Mouse (Mus musculus): ENCODE measurements around the gene Pkp3. TPM values are rescaled to one million over a fixed set of nuclear protein-coding genes. Genes with fewer than 3 reads are reported as not detected.

The Pkp3 gene
- polyA plus RNA-seq, 1 experiment from 2014 or later, result not detected

Other genes with a start within 250 kb of the Pkp3 start
- not detected in 2 replicates for gene Urah, start 243.2 kb upstream of the Pkp3 start, polyA plus RNA-seq (2015; fragmentation: Nextera tagmentation; extraction: Ambion mirVana)
- not detected in 2 replicates for gene Scgb1c1, start 232.7 kb upstream of the Pkp3 start, polyA plus RNA-seq (2015; fragmentation: Nextera tagmentation; extraction: Ambion mirVana)
- gene Odf3, start 230.4 kb upstream of the Pkp3 start, polyA plus RNA-seq (2015; fragmentation: Nextera tagmentation; extraction: Ambion mirVana), result not detected in 2 replicates
- gene Gm45785, start 221.9 kb upstream of the Pkp3 start, polyA plus RNA-seq (2015; fragmentation: Nextera tagmentation; extraction: Ambion mirVana), result not detected in 2 replicates
- 65.7 and 80.4 TPM in 2 replicates for gene Ric8a, start 221.3 kb upstream of the Pkp3 start, polyA plus RNA-seq (2015; fragmentation: Nextera tagmentation; extraction: Ambion mirVana)
- 34.6 and 38.7 TPM in 2 replicates for gene Bet1l, start 220.6 kb upstream of the Pkp3 start, polyA plus RNA-seq (2015; fragmentation: Nextera tagmentation; extraction: Ambion mirVana)
- 310 and 318 TPM in 2 replicates for gene Psmd13, start 196.2 kb upstream of the Pkp3 start, polyA plus RNA-seq (2015; fragmentation: Nextera tagmentation; extraction: Ambion mirVana)
- 29.4 and 31.0 TPM in 2 replicates for gene Sirt3, start 195.9 kb upstream of the Pkp3 start, polyA plus RNA-seq (2015; fragmentation: Nextera tagmentation; extraction: Ambion mirVana)
- not detected in 2 replicates for gene Cox8b, start 177.8 kb upstream of the Pkp3 start, polyA plus RNA-seq (2015; fragmentation: Nextera tagmentation; extraction: Ambion mirVana)
- gene Nlrp6, start 157.3 kb upstream of the Pkp3 start, polyA plus RNA-seq (2015; fragmentation: Nextera tagmentation; extraction: Ambion mirVana), result 0.22 and 0.28 TPM in 2 replicates
- 8.2 and 9.4 TPM in 2 replicates for gene Pgghg, start 136.8 kb upstream of the Pkp3 start, polyA plus RNA-seq (2015; fragmentation: Nextera tagmentation; extraction: Ambion mirVana)
- gene Ifitm5, start 127.9 kb upstream of the Pkp3 start, polyA plus RNA-seq (2015; fragmentation: Nextera tagmentation; extraction: Ambion mirVana), result 0.45 and 0.64 TPM in 2 replicates
- not detected in 2 replicates for gene Gm45717, start 122.3 kb upstream of the Pkp3 start, polyA plus RNA-seq (2015; fragmentation: Nextera tagmentation; extraction: Ambion mirVana)
- 147 and 153 TPM in 2 replicates for gene Ifitm2, start 122.2 kb upstream of the Pkp3 start, polyA plus RNA-seq (2015; fragmentation: Nextera tagmentation; extraction: Ambion mirVana)
- gene Ifitm1, start 111.0 kb upstream of the Pkp3 start, polyA plus RNA-seq (2015; fragmentation: Nextera tagmentation; extraction: Ambion mirVana), result 2.7 and 4.8 TPM in 2 replicates
- gene Ifitm3, start 67.4 kb upstream of the Pkp3 start, polyA plus RNA-seq (2015; fragmentation: Nextera tagmentation; extraction: Ambion mirVana), result 12.7 and 18.1 TPM in 2 replicates
- not detected in 2 replicates for gene Ifitm6, start 60.3 kb upstream of the Pkp3 start, polyA plus RNA-seq (2015; fragmentation: Nextera tagmentation; extraction: Ambion mirVana)
- gene Gm17387, start 49.1 kb upstream of the Pkp3 start, polyA plus RNA-seq (2015; fragmentation: Nextera tagmentation; extraction: Ambion mirVana), result not detected in 2 replicates
- gene B4galnt4, start 17.1 kb upstream of the Pkp3 start, polyA plus RNA-seq (2015; fragmentation: Nextera tagmentation; extraction: Ambion mirVana), result 33.0 and 34.7 TPM in 2 replicates
- 1.5 and 1.7 TPM in 2 replicates for gene Sigirr, start 22.4 kb downstream of the Pkp3 start, polyA plus RNA-seq (2015; fragmentation: Nextera tagmentation; extraction: Ambion mirVana)
- gene Ano9, start 39.6 kb downstream of the Pkp3 start, polyA plus RNA-seq (2015; fragmentation: Nextera tagmentation; extraction: Ambion mirVana), result 0.13 TPM in 1 of 2 replicates, not detected in the other
- gene Ptdss2, start 44.2 kb downstream of the Pkp3 start, polyA plus RNA-seq (2015; fragmentation: Nextera tagmentation; extraction: Ambion mirVana), result 61.1 and 69.5 TPM in 2 replicates
- 40.7 and 45.2 TPM in 2 replicates for gene Rnh1, start 94.6 kb downstream of the Pkp3 start, polyA plus RNA-seq (2015; fragmentation: Nextera tagmentation; extraction: Ambion mirVana)
- gene Hras, start 115.8 kb downstream of the Pkp3 start, polyA plus RNA-seq (2015; fragmentation: Nextera tagmentation; extraction: Ambion mirVana), result 67.2 and 73.9 TPM in 2 replicates
- gene Lrrc56, start 115.9 kb downstream of the Pkp3 start, polyA plus RNA-seq (2015; fragmentation: Nextera tagmentation; extraction: Ambion mirVana), result 12.6 and 17.3 TPM in 2 replicates
- gene Lmntd2, start 135.9 kb downstream of the Pkp3 start, polyA plus RNA-seq (2015; fragmentation: Nextera tagmentation; extraction: Ambion mirVana), result 2.1 and 2.3 TPM in 2 replicates
- 29.4 and 33.8 TPM in 2 replicates for gene Rassf7, start 137.6 kb downstream of the Pkp3 start, polyA plus RNA-seq (2015; fragmentation: Nextera tagmentation; extraction: Ambion mirVana)
- 82.4 and 91.3 TPM in 2 replicates for gene Phrf1, start 150.6 kb downstream of the Pkp3 start, polyA plus RNA-seq (2015; fragmentation: Nextera tagmentation; extraction: Ambion mirVana)
- 1.0 and 1.1 TPM in 2 replicates for gene Irf7, start 188.3 kb downstream of the Pkp3 start, polyA plus RNA-seq (2015; fragmentation: Nextera tagmentation; extraction: Ambion mirVana)
- gene Cdhr5, start 198.6 kb downstream of the Pkp3 start, polyA plus RNA-seq (2015; fragmentation: Nextera tagmentation; extraction: Ambion mirVana), result not detected in 2 replicates
- 0.60 and 0.62 TPM in 2 replicates for gene Sct, start 200.9 kb downstream of the Pkp3 start, polyA plus RNA-seq (2015; fragmentation: Nextera tagmentation; extraction: Ambion mirVana)
- gene Drd4, start 213.8 kb downstream of the Pkp3 start, polyA plus RNA-seq (2015; fragmentation: Nextera tagmentation; extraction: Ambion mirVana), result 0.55 and 0.70 TPM in 2 replicates
- gene Deaf1, start 249.5 kb downstream of the Pkp3 start, polyA plus RNA-seq (2015; fragmentation: Nextera tagmentation; extraction: Ambion mirVana), result 88.1 and 105 TPM in 2 replicates
- gene Tmem80, start 249.5 kb downstream of the Pkp3 start, polyA plus RNA-seq (2015; fragmentation: Nextera tagmentation; extraction: Ambion mirVana), result 61.3 and 66.0 TPM in 2 replicates